Mouse (Mus musculus): ENCODE measurements at regions not wholly inside any gene's neighbourhood (a gene's known extent, or its start where the extent isn't known, plus 50 kb on each side); places are given as distances from the start of the nearest gene placed in this dataset.
A peak's percentile ranks its signal among the peaks of the same experiment; 100 is the strongest.

- TF ChIP-seq CTCF (conservative IDR thresholded peaks at IDR 0.05): no peak
- DNase-seq (ENCODE audit: low spot score in 2 of 2): no peak
- no peak overlapping the region for H3K4me3 ChIP-seq
- H3K27ac ChIP-seq: no peak overlapping the region
These were observed 131.5 kb upstream of the Eif4g2 start for GRCm38 (mm10) chr7:111214226-111214906.

GRCm38 (mm10) chr7:111212188-111212587 lies 129.4 kb upstream of the Eif4g2 start:
- no peak for DNase-seq (ENCODE audit: low spot score in 2 of 2)
- no peak overlapping the region for H3K27ac ChIP-seq
- TF ChIP-seq CTCF (conservative IDR thresholded peaks at IDR 0.05): no peak
- H3K4me3 ChIP-seq: no peak overlapping the region

GRCm38 (mm10) chr7:111211641-111212040 lies 128.8 kb upstream of the Eif4g2 start:
- DNase-seq (ENCODE audit: low spot score in 2 of 2): no peak
- TF ChIP-seq CTCF (conservative IDR thresholded peaks at IDR 0.05): no peak

DNA sequence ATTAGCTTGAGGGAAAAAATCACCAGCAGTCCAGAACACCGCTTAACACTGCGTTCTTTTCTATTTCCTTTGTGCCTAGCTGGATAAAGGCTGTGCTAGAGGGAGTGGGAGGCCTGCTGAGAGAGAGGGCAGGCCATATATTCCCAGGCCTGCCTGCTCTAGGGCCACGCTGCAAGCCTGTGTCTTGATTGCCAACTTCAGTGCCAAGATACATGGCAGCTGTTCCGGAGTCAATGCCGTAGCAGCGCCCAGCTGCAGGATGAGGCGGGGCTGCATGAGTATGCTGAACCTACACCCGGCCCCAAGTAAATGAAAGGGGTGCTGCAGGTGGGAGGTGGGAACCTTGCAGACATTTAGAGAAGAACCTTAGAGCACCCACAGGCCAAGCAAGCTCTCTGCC lies 127.5 kb upstream of the Eif4g2 start:
- no peak overlapping the region for H3K27ac ChIP-seq
- no peak for DNase-seq (ENCODE audit: low spot score in 2 of 2)
- H3K4me3 ChIP-seq: no peak overlapping the region
- TF ChIP-seq CTCF (conservative IDR thresholded peaks at IDR 0.05): no peak

More at GRCm38 (mm10) chr7:111211641-111212040, 128.8 kb upstream of the Eif4g2 start:
- Histone ChIP-seq H3K4me3 (no peak overlapping the region), H3K27ac (no peak overlapping the region)

DNA sequence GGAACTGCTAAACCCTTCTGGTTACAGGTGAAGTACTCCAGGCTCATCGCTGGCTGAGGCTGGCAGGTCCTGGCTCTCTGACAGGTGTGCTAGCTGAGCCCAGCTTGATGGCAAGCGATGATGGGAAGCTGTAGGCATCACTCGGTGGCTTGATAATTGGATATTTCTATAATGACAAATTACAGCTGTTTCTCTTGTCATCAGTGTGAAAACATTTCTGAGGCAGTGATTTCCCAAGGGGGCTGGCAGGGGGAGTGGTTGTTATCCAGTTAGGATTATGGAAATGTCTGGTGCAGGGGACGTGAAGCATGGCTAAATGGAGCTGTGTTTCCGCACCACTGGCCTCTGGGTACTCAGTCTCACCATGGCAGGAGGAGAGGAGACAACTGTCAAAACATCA lies 123.0 kb upstream of the Eif4g2 start:
- no peak for TF ChIP-seq CTCF (conservative IDR thresholded peaks at IDR 0.05)
- no peak for DNase-seq (ENCODE audit: low spot score in 2 of 2)
- no peak overlapping the region for H3K4me3 ChIP-seq
- H3K27ac ChIP-seq: no peak overlapping the region

DNA sequence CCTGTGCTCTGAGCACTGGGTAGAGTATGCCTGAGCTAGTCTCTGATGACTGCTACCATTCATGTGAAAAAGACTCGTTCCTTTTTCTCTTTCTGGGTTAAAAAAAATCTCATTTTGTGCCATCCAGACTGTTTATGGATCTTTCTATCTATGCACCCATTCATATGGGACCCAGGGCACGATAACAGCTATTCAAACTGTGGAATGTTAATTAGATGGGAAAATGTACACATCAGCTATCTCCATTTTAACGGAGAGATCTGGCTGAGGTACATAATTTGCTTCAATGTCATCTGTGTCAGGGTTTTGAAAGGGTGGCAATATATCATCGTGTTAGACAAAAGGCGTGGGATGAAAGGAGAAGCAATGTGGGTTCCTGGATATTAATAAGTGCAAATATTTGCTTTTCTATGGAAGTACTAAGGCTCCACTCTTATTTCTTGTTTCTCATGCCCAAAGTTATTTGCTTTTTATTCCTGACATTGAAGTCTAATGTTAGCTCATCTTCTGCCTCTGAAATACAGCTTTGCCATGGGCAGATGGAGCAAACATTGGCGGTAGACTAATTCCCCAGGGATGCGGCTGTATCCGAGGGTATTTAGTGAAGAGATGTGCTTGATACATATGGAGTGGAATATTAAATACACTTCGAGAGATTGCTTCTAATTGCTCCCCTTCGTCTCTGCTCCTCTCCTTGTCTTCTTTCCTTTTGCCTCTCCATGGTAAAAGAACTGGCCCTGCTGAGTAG lies 116.0 kb upstream of the Eif4g2 start:
- no peak for TF ChIP-seq CTCF (conservative IDR thresholded peaks at IDR 0.05)
- H3K4me3 ChIP-seq: no peak overlapping the region
- no peak overlapping the region; the same call in 1 of the 2 replicates for H3K27ac ChIP-seq
- DNase-seq (ENCODE audit: low spot score in 2 of 2): no peak

GRCm38 (mm10) chr7:111191674-111192073 lies 108.8 kb upstream of the Eif4g2 start:
- DNase-seq (ENCODE audit: low spot score in 2 of 2): no peak
- TF ChIP-seq CTCF (conservative IDR thresholded peaks at IDR 0.05): no peak
- H3K27ac ChIP-seq: no peak overlapping the region
- H3K4me3 ChIP-seq: no peak overlapping the region

GRCm38 (mm10) chr7:111191216-111191615 lies 108.4 kb upstream of the Eif4g2 start:
- no peak overlapping the region for H3K4me3 ChIP-seq
- H3K27ac ChIP-seq: no peak overlapping the region
- no peak for TF ChIP-seq CTCF (conservative IDR thresholded peaks at IDR 0.05)
- no peak for DNase-seq (ENCODE audit: low spot score in 2 of 2)

DNA sequence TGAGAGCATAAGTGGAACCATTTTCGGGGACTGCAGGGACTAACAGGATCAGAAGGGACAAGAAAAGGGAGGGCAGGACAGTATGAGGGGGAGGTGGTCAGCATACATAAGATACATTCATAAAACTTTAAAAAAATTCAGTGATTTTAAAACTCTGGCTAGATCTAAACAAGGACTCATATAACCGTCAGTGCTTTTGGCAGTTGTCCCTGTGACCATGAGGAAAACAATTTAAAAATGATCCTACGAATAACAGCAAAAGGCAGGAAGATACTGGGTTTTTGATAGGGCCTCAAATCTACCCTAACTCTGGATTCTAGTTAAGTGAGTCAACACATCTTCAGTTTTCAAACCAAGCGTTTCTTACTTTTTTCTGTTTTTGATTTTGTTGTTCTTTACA lies 106.9 kb upstream of the Eif4g2 start:
- no peak for DNase-seq (ENCODE audit: low spot score in 2 of 2)
- Histone ChIP-seq H3K27ac (no peak overlapping the region), H3K4me3 (no peak overlapping the region)
- no peak for TF ChIP-seq CTCF (conservative IDR thresholded peaks at IDR 0.05)

GRCm38 (mm10) chr7:111185954-111186353 lies 103.1 kb upstream of the Eif4g2 start:
- Histone ChIP-seq H3K4me3 (no peak overlapping the region), H3K27ac (no peak overlapping the region)
- DNase-seq (ENCODE audit: low spot score in 2 of 2): no peak
- no peak for TF ChIP-seq CTCF (conservative IDR thresholded peaks at IDR 0.05)

GRCm38 (mm10) chr7:111183512-111183911 lies 100.7 kb upstream of the Eif4g2 start:
- Histone ChIP-seq H3K4me3 (no peak overlapping the region), H3K27ac (no peak overlapping the region)
- no peak for TF ChIP-seq CTCF (conservative IDR thresholded peaks at IDR 0.05)

DNA sequence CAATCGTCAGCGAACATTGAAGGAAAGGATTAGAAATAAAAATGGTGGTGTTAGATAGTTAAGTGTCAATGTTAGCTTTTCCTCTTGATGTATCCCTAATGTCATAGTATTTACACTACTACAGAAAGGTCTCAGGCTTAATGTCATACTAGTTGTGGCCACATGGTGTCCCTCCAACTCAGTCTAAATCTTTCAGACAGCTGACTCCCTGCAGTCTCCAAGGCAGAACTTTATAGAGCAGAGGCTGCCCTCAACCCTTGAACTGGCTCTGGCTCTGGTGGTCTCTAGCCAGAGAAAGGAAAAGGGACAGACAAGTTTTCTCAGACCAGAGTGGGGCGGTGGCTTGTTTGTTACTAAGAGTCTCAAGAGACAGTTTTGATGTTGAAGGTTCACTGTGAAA lies 99.5 kb upstream of the Eif4g2 start:
- H3K4me3 ChIP-seq: no peak overlapping the region
- TF ChIP-seq CTCF (conservative IDR thresholded peaks at IDR 0.05): peak; percentile 94
- H3K27ac ChIP-seq: no peak overlapping the region
- DNase-seq (ENCODE audit: low spot score in 2 of 2): peak; percentile 58 to 72

More at GRCm38 (mm10) chr7:111183512-111183911, 100.7 kb upstream of the Eif4g2 start:
- DNase-seq (ENCODE audit: low spot score in 2 of 2): no peak

DNA sequence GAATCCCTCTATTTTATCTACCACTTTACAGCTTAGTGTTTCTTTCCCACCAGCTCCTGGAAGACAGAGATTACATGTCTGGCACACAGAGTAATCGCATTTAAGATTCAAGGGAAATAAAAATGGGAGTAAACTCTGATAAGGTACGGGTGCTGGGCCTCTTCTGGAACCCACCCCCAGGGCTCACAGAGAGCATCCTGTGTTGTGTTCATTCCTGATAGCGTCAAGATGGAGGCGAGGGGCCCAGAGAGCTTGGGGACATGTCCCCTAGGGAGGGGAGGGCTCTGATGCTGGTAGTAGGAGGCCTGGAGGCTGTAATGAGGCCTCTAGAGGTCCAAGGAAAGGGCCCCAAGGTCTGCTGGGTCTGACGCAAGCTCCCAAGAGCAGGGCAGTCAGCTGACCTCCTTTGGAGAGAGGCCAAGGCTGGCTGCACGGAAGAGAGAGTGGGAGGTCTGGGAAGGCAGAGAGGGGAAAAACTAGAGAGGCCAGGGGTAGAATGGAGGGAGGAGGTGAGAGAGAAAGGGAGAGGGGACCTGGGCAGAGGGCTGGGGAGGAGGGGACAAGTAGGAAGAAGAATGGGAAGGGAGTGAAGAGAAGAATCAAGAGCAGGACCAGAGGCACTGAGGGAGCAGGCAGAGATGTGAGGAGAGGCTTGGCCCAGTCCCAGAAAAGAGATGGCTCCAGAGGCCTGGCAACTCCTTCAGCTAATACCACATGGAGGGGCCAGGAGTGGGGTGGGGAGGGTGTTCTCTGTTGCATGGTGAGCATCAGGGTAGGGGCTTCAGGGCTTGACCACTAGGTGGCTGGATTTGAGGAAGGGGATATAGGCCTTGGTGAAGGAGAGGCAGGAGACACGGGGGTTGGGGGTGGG lies 96.8 kb upstream of the Eif4g2 start:
- no peak overlapping the region for H3K4me3 ChIP-seq
- DNase-seq (ENCODE audit: low spot score in 2 of 2): no peak
- no peak overlapping the region for H3K27ac ChIP-seq
- TF ChIP-seq CTCF (conservative IDR thresholded peaks at IDR 0.05): no peak
